Mouse (Mus musculus) limb, embryonic 10.5 days (tissue): ENCODE measurements around the gene Dock3. TPM values are rescaled to one million over a fixed set of nuclear protein-coding genes. Genes with fewer than 3 reads are reported as not detected.

ENCODE experiments used
- DNase-seq: peaks from one replicate; pipeline ENCODE4 v3.0.0-alpha.2; 2017; ENCODE audit warnings: low spot score
- H3K27ac ChIP-seq: fragments of 300-500 bp; sonication (generic); 2 replicates; pipeline ENCODE4 v1.5.1; 2016; ENCODE audit warnings: mild to moderate bottlenecking
- H3K27me3 ChIP-seq: fragments of 300-500 bp; sonication (generic); 2 replicates; pipeline ENCODE4 v1.6.1; 2016; ENCODE audit warnings: low read depth, mild to moderate bottlenecking; ENCODE audit not compliant: poor library complexity, severe bottlenecking
- H3K36me3 ChIP-seq: fragments of 300-500 bp; sonication (generic); 2 replicates; pipeline ENCODE4 v1.6.1; 2016; ENCODE audit warnings: mild to moderate bottlenecking, moderate library complexity
- H3K4me1 ChIP-seq: fragments of 300-500 bp; sonication (generic); 2 replicates; pipeline ENCODE4 v1.6.1; 2016
- H3K4me3 ChIP-seq: fragments of 300-500 bp; sonication (generic); 2 replicates; pipeline ENCODE4 v1.5.1; 2016; ENCODE audit warnings: mild to moderate bottlenecking, moderate library complexity
- H3K9me3 ChIP-seq: fragments of 300-500 bp; sonication (generic); replicated peaks from 2 replicates; pipeline ENCODE4 v1.6.1; 2016; ENCODE audit warnings: mild to moderate bottlenecking
- WGBS: fragments of 180-500 bp; shearing (Covaris S2); methylation state at CpG from one replicate; pipeline ENCODE4 v1.1.7; 2016; 5-methylcytosine and 5-hydroxymethylcytosine counted together
- microRNA-seq: library from miRNA; unstranded; fragments of <30 nt; microRNA quantifications from one replicate; pipeline ENCODE4, GENCODE M21; 2017
- polyA plus RNA-seq: library from polyadenylated mRNA; unstranded; fragments of >200 nt; fragmentation: Nextera tagmentation; extraction: Ambion mirVana; gene quantifications from 2 replicates; pipeline ENCODE4 v1.2.1, GENCODE M21; 2016

Gene Dock3
- polyA plus RNA-seq, 1 experiment from 2014 or later, result 0.76 TPM

DNA sequence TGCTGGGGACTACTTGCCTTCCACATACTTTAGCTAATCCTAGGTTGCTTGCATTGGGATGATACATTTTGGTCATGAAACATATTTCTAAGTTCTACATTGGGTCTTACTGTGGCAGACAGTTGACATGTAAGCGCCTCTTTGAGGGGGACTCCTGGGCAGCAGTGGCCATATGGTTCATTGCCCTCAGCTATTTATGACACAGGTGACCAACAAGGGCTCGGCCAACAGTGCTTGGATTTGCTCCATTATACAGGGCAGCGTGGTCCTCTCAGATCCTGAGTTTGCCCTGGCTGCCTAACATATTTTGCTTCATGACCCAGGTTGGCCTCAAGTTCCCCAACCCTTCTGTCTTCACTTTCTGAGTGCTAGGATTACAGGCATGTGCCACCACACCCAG, 355.0 kb downstream of the Dock3 start:
- H3K4me1 ChIP-seq, result 0 out of 2 replicates have a peak, but pooled peaks cover 3% of the 10 kb centered on the region
- H3K4me3 ChIP-seq, result no peak overlapping the region
- no peak for DNase-seq
- H3K9me3 ChIP-seq, result no peaks in the 10 kb centered on the region
- peaks cover 96% of the 10 kb centered on the region for H3K36me3 ChIP-seq
- 84% methylated on average over 3 of the region's 3 CpGs for WGBS
- H3K27me3 ChIP-seq, result no peaks in the 10 kb centered on the region
- no peak overlapping the region for H3K27ac ChIP-seq

- Histone ChIP-seq H3K4me1 (no peaks in the 10 kb centered on the region), H3K4me3 (no peak overlapping the region), H3K36me3 (peaks cover 92% of the 10 kb centered on the region), H3K27ac (no peak overlapping the region), H3K9me3 (no peaks in the 10 kb centered on the region), H3K27me3 (no peaks in the 10 kb centered on the region)
- no peak for DNase-seq
- WGBS, result 88% methylated on average over 5 of the region's 5 CpGs
These were observed 357.5 kb downstream of the Dock3 start for GRCm38 (mm10) chr9:106874216-106874615.

- Histone ChIP-seq H3K27me3 (no peaks in the 10 kb centered on the region), H3K9me3 (no peaks in the 10 kb centered on the region), H3K36me3 (peaks cover 98% of the 10 kb centered on the region), H3K4me3 (no peak overlapping the region), H3K4me1 (no peaks in the 10 kb centered on the region), H3K27ac (no peak overlapping the region)
- no peak for DNase-seq
- 94% methylated on average over 11 of the region's 11 CpGs for WGBS
These were observed 373.7 kb downstream of the Dock3 start for GRCm38 (mm10) chr9:106858036-106858435.

DNA sequence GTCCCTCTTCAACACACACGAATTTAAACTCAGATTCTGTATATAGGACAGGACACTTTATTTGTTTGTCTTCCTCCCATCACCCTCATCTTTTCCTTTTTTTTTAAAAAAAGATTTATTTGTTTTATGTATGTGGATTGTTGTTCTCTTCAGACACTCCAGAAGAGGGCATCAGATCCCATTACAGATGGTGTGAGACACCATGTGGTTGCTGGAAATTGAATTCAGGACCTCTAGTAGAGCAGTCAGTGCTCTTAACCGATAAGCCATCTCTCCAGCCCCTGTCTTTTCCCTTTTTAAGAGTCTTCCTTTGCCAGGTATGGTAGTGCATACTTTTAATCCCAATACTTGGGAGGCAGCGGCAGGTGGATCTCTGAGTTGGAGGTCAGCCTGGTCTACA, 375.0 kb downstream of the Dock3 start:
- 87% methylated on average over 3 of the region's 3 CpGs for WGBS
- H3K4me1 ChIP-seq, result no peaks in the 10 kb centered on the region
- H3K36me3 ChIP-seq, result peaks cover 98% of the 10 kb centered on the region
- no peaks in the 10 kb centered on the region for H3K27me3 ChIP-seq
- no peaks in the 10 kb centered on the region for H3K9me3 ChIP-seq
- no peak for DNase-seq
- H3K4me3 ChIP-seq, result no peak overlapping the region
- no peak overlapping the region for H3K27ac ChIP-seq

Small RNA genes within 50 kb of the gene (microRNA-seq; reads per million reads assigned to microRNA genes)
- not detected for gene Gm22238

Other genes with a start within 250 kb of the Dock3 start
- 5.3 and 5.9 TPM in 2 replicates for gene Mapkapk3, start 58.0 kb upstream of the Dock3 start, polyA plus RNA-seq
- gene Cish, start 64.1 kb upstream of the Dock3 start, polyA plus RNA-seq, result 4.3 and 5.1 TPM in 2 replicates
- 10.3 and 12.2 TPM in 2 replicates for gene Hemk1, start 106.4 kb upstream of the Dock3 start, polyA plus RNA-seq
- gene 6430571L13Rik, start 108.7 kb upstream of the Dock3 start, polyA plus RNA-seq, result 0.72 and 0.74 TPM in 2 replicates
- 0.20 and 0.34 TPM in 2 replicates for gene Cacna2d2, start 167.7 kb upstream of the Dock3 start, polyA plus RNA-seq